Mouse (Mus musculus) heart, embryonic 10.5 days (tissue): Measurements from ENCODE around the gene Pigq. TPM values are rescaled to one million over a fixed set of nuclear protein-coding genes. Genes with fewer than 3 reads are reported as not detected.

Source experiments
- DNase-seq: peaks from one replicate; pipeline ENCODE4 v3.0.0-alpha.2; 2017; ENCODE audit warnings: low spot score
- H3K27ac ChIP-seq: fragments of 300-500 bp; sonication (generic); 2 replicates; pipeline ENCODE4 v1.5.1; 2016; ENCODE audit warnings: mild to moderate bottlenecking
- H3K27me3 ChIP-seq: fragments of 300-500 bp; sonication (generic); 2 replicates; pipeline ENCODE4 v1.6.1; 2016; ENCODE audit warnings: mild to moderate bottlenecking; ENCODE audit not compliant: poor library complexity, insufficient read depth, severe bottlenecking
- H3K36me3 ChIP-seq: fragments of 300-500 bp; sonication (generic); 2 replicates; pipeline ENCODE4 v1.6.1; 2016; ENCODE audit warnings: mild to moderate bottlenecking, moderate library complexity
- H3K4me1 ChIP-seq: fragments of 300-500 bp; sonication (generic); 2 replicates; pipeline ENCODE4 v1.6.1; 2016; ENCODE audit warnings: mild to moderate bottlenecking
- H3K4me3 ChIP-seq: fragments of 300-500 bp; sonication (generic); 2 replicates; pipeline ENCODE4 v1.5.1; 2016; ENCODE audit warnings: mild to moderate bottlenecking, moderate library complexity
- H3K9me3 ChIP-seq: fragments of 300-500 bp; sonication (generic); 2 replicates; pipeline ENCODE4 v1.6.1; 2016; ENCODE audit warnings: mild to moderate bottlenecking, moderate library complexity
- WGBS: fragments of 180-500 bp; shearing (Covaris S2); methylation state at CpG from one replicate; pipeline ENCODE4 v1.1.7; 2016; 5-methylcytosine and 5-hydroxymethylcytosine counted together
- polyA plus RNA-seq: library from polyadenylated mRNA; unstranded; fragments of >200 nt; fragmentation: Nextera tagmentation; extraction: Ambion mirVana; gene quantifications from 2 replicates; pipeline ENCODE4 v1.2.1, GENCODE M21; 2016

Gene Pigq
- polyA plus RNA-seq, 1 experiment from 2014 or later = 71.8 TPM

- WGBS = 94% methylated on average over 9 of the region's 9 CpGs
- DNase-seq = no peak
- H3K4me1 ChIP-seq = peaks cover 7% of the 10 kb centered on the region
Measured at GRCm38 (mm10) chr17:25970448-25970847, 25.7 kb upstream of the Pigq start.

GRCm38 (mm10) chr17:25968176-25968575 is 23.4 kb upstream of the Pigq start:
- no peak overlapping the region for H3K4me3 ChIP-seq
- no peak overlapping the region for H3K27ac ChIP-seq
- H3K4me1 ChIP-seq = peaks cover 6% of the 10 kb centered on the region
- H3K36me3 ChIP-seq = peaks cover 34% of the 10 kb centered on the region
- no peaks in the 10 kb centered on the region for H3K27me3 ChIP-seq
- 80% methylated on average over 1 of the region's 1 CpGs for WGBS
- H3K9me3 ChIP-seq = no peaks in the 10 kb centered on the region
- no peak for DNase-seq

More at GRCm38 (mm10) chr17:25970448-25970847, 25.7 kb upstream of the Pigq start:
- no peak overlapping the region for H3K4me3 ChIP-seq
- H3K27ac ChIP-seq = no peak overlapping the region
- no peaks in the 10 kb centered on the region for H3K9me3 ChIP-seq
- H3K36me3 ChIP-seq = peaks cover 17% of the 10 kb centered on the region
- no peaks in the 10 kb centered on the region for H3K27me3 ChIP-seq

- peaks cover 35% of the 10 kb centered on the region for H3K36me3 ChIP-seq
- no peak for DNase-seq
- no peaks in the 10 kb centered on the region for H3K9me3 ChIP-seq
- no peak overlapping the region for H3K27ac ChIP-seq
- peaks cover under 1% of the 10 kb centered on the region for H3K4me1 ChIP-seq
- H3K27me3 ChIP-seq = no peaks in the 10 kb centered on the region
- WGBS = 74% methylated on average over 3 of the region's 3 CpGs
- H3K4me3 ChIP-seq = no peak overlapping the region
Measured at GRCm38 (mm10) chr17:25967652-25968051, 22.9 kb upstream of the Pigq start.

GRCm38 (mm10) chr17:25964271-25964670 is 19.5 kb upstream of the Pigq start:
- no peak for DNase-seq
- WGBS = 84% methylated on average over 7 of the region's 7 CpGs
- H3K36me3 ChIP-seq = peaks cover 64% of the 10 kb centered on the region
- H3K4me1 ChIP-seq = no peaks in the 10 kb centered on the region
- H3K27ac ChIP-seq = no peak overlapping the region
- no peaks in the 10 kb centered on the region for H3K9me3 ChIP-seq
- H3K4me3 ChIP-seq = no peak overlapping the region
- no peaks in the 10 kb centered on the region for H3K27me3 ChIP-seq

GRCm38 (mm10) chr17:25962413-25962905 is 17.7 kb upstream of the Pigq start:
- no peak for DNase-seq
- no peaks in the 10 kb centered on the region for H3K9me3 ChIP-seq
- H3K4me1 ChIP-seq = no peaks in the 10 kb centered on the region
- 93% methylated on average over 7 of the region's 7 CpGs for WGBS
- H3K27ac ChIP-seq = no peak overlapping the region
- peaks cover 82% of the 10 kb centered on the region for H3K36me3 ChIP-seq
- H3K27me3 ChIP-seq = no peaks in the 10 kb centered on the region
- H3K4me3 ChIP-seq = no peak overlapping the region

GRCm38 (mm10) chr17:25961566-25961965 is 16.8 kb upstream of the Pigq start:
- Histone ChIP-seq H3K27me3 (no peaks in the 10 kb centered on the region), H3K27ac (no peak overlapping the region), H3K36me3 (peaks cover 83% of the 10 kb centered on the region), H3K9me3 (no peaks in the 10 kb centered on the region), H3K4me1 (no peaks in the 10 kb centered on the region; the same call in 1 of the 2 replicates), H3K4me3 (no peak overlapping the region)
- WGBS = 87% methylated on average over 5 of the region's 5 CpGs
- peak; percentile 92 for DNase-seq

- Histone ChIP-seq H3K9me3 (no peaks in the 10 kb centered on the region), H3K4me1 (no peaks in the 10 kb centered on the region; the same call in 1 of the 2 replicates), H3K36me3 (peaks cover 73% of the 10 kb centered on the region), H3K27me3 (peaks cover 1% of the 10 kb centered on the region), H3K4me3 (no peak overlapping the region), H3K27ac (peak overlapping the region; percentile 31; the same call in 1 of the 2 replicates)
- no peak for DNase-seq
- 90% methylated on average over 23 of the region's 23 CpGs for WGBS
Measured at GRCm38 (mm10) chr17:25959630-25960467, 15.1 kb upstream of the Pigq start.

- H3K4me3 ChIP-seq = no peak overlapping the region
- H3K36me3 ChIP-seq = peaks cover 64% of the 10 kb centered on the region
- WGBS = 90% methylated on average over 11 of the region's 11 CpGs
- no peak overlapping the region for H3K27ac ChIP-seq
- H3K4me1 ChIP-seq = no peaks in the 10 kb centered on the region; the same call in 1 of the 2 replicates
- H3K9me3 ChIP-seq = no peaks in the 10 kb centered on the region
- peaks cover 9% of the 10 kb centered on the region for H3K27me3 ChIP-seq
- no peak for DNase-seq
Measured at GRCm38 (mm10) chr17:25958771-25959494, 14.2 kb upstream of the Pigq start.

GRCm38 (mm10) chr17:25957586-25958051 is 12.9 kb upstream of the Pigq start:
- Histone ChIP-seq H3K9me3 (no peaks in the 10 kb centered on the region), H3K36me3 (peaks cover 52% of the 10 kb centered on the region), H3K27ac (no peak overlapping the region), H3K27me3 (peaks cover 22% of the 10 kb centered on the region), H3K4me1 (no peaks in the 10 kb centered on the region; the same call in 1 of the 2 replicates), H3K4me3 (no peak overlapping the region)
- WGBS = 88% methylated on average over 14 of the region's 14 CpGs
- DNase-seq = no peak

- Histone ChIP-seq H3K9me3 (no peaks in the 10 kb centered on the region), H3K27ac (no peak overlapping the region), H3K36me3 (peaks cover 43% of the 10 kb centered on the region), H3K27me3 (peaks cover 32% of the 10 kb centered on the region), H3K4me3 (no peak overlapping the region), H3K4me1 (peaks cover 9% of the 10 kb centered on the region)
- DNase-seq = no peak
- 75% methylated on average over 7 of the region's 7 CpGs for whole genome bisulfite sequencing
Measured at GRCm38 (mm10) chr17:25956631-25957030, 11.9 kb upstream of the Pigq start.

GRCm38 (mm10) chr17:25956201-25956600 is 11.5 kb upstream of the Pigq start:
- peaks cover 36% of the 10 kb centered on the region for H3K27me3 ChIP-seq
- H3K4me3 ChIP-seq = no peak overlapping the region
- peaks cover 39% of the 10 kb centered on the region for H3K36me3 ChIP-seq
- DNase-seq = no peak
- H3K27ac ChIP-seq = no peak overlapping the region
- H3K9me3 ChIP-seq = no peaks in the 10 kb centered on the region
- 77% methylated on average over 7 of the region's 7 CpGs for WGBS
- H3K4me1 ChIP-seq = peaks cover 13% of the 10 kb centered on the region

- WGBS = 55% methylated on average over 3 of the region's 3 CpGs
- no peaks in the 10 kb centered on the region for H3K9me3 ChIP-seq
Measured at GRCm38 (mm10) chr17:25955736-25956135, 11.0 kb upstream of the Pigq start.

GRCm38 (mm10) chr17:25954671-25955070 is 9.9 kb upstream of the Pigq start:
- Histone ChIP-seq H3K36me3 (peaks cover 24% of the 10 kb centered on the region), H3K9me3 (no peaks in the 10 kb centered on the region), H3K4me3 (no peak overlapping the region), H3K27ac (no peak overlapping the region), H3K27me3 (peaks cover 51% of the 10 kb centered on the region), H3K4me1 (peaks cover 21% of the 10 kb centered on the region)
- WGBS = 77% methylated on average over 2 of the region's 2 CpGs
- no peak for DNase-seq

More at GRCm38 (mm10) chr17:25955736-25956135, 11.0 kb upstream of the Pigq start:
- peaks cover 35% of the 10 kb centered on the region for H3K36me3 ChIP-seq
- H3K27ac ChIP-seq = no peak overlapping the region
- H3K4me3 ChIP-seq = no peak overlapping the region
- H3K27me3 ChIP-seq = peaks cover 41% of the 10 kb centered on the region
- no peak for DNase-seq
- peaks cover 18% of the 10 kb centered on the region for H3K4me1 ChIP-seq
